Mouse (Mus musculus) megakaryocyte-erythroid progenitor cell, adult 5 weeks (primary cell): ENCODE measurements around the gene Fads1. TPM values are rescaled to one million over a fixed set of nuclear protein-coding genes. Genes with fewer than 3 reads are reported as not detected.

Source experiments
- polyA plus RNA-seq: library from polyadenylated mRNA; stranded (reverse); fragments of >175 nt; gene quantifications from 2 replicates; pipeline ENCODE4 v1.2.3, GENCODE M21; 2012

The Fads1 gene
- polyA plus RNA-seq = 35.4 and 39.7 TPM in 2 replicates

GRCm38 (mm10) chr19:10182670-10183298 is at the start of gene Fads1:
Gene Fads1, plus strand, starts transcription at chr19:10182888.

GRCm38 (mm10) chr19:10203848-10204615 is 21.3 kb downstream of the Fads1 start, which contains the start of the genes Tmem258 and Fen1:
Gene Tmem258, plus strand, starts transcription at chr19:10204014.
Gene Fen1, minus strand, starts transcription at chr19:10204169.

GRCm38 (mm10) chr19:10240654-10241305 is 58.1 kb downstream of the Fads1 start, which contains the start of gene Myrf:
Gene Myrf, minus strand, starts transcription at chr19:10240748.

Other genes with a start within 250 kb of the Fads1 start
- gene Fth1, start 202.3 kb upstream of the Fads1 start, polyA plus RNA-seq = 9,097 and 9,677 TPM in 2 replicates
- gene Best1, start 181.3 kb upstream of the Fads1 start, polyA plus RNA-seq = 0.15 TPM in 1 of 2 replicates, not detected in the other
- 5.8 and 6.9 TPM in 2 replicates for gene Rab3il1, start 181.2 kb upstream of the Fads1 start, polyA plus RNA-seq
- gene Fads3, start 141.3 kb upstream of the Fads1 start, polyA plus RNA-seq = 8.5 and 14.8 TPM in 2 replicates
- 29.3 and 47.5 TPM in 2 replicates for gene Fads2, start 81.1 kb upstream of the Fads1 start, polyA plus RNA-seq
- gene Tmem258, start 21.1 kb downstream of the Fads1 start, polyA plus RNA-seq = 20.8 and 31.6 TPM in 2 replicates
- 55.7 and 59.9 TPM in 2 replicates for gene Fen1, start 21.3 kb downstream of the Fads1 start, polyA plus RNA-seq
- 0.08 and 0.09 TPM in 2 replicates for gene Myrf, start 57.9 kb downstream of the Fads1 start, polyA plus RNA-seq
- gene Dagla, start 122.0 kb downstream of the Fads1 start, polyA plus RNA-seq = 0.06 and 0.22 TPM in 2 replicates
- 0.04 TPM in 1 of 2 replicates, not detected in the other for gene Syt7, start 206.2 kb downstream of the Fads1 start, polyA plus RNA-seq